Mouse (Mus musculus) cerebellum, adult 9-10 months (tissue): Measurements from ENCODE around the gene Csf2rb2.
"Not testable (repeated sequence)": the region's sequence is repeated elsewhere in the genome, so short reads cannot be mapped to it uniquely, and the experiment has no call there.

Experiments
- DNase-seq: peaks from one replicate; pipeline ENCODE4 v3.0.0; 2022

Csf2rb2 gene

DNA sequence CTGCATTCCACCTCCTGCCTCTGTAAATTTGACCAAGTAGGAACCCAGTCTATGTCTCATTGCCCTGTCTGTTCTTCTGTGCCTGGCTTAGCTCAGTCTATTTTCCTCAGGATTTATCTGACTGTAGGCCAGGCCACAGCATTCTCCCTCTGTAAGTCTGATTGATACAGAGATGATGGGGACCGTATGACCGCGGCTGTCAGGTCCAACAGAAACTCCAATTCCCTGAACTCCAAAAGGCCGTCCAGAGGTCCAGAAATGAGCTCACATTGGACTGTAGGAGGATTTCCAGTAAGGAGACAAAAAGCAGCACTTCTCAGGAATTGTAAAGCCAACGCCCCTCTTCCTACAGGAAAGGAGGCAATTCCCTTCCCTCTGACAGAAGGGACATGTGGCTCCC is 8.1 kb upstream of the Csf2rb2 start:
- DNase-seq: not testable (repeated sequence)

DNA sequence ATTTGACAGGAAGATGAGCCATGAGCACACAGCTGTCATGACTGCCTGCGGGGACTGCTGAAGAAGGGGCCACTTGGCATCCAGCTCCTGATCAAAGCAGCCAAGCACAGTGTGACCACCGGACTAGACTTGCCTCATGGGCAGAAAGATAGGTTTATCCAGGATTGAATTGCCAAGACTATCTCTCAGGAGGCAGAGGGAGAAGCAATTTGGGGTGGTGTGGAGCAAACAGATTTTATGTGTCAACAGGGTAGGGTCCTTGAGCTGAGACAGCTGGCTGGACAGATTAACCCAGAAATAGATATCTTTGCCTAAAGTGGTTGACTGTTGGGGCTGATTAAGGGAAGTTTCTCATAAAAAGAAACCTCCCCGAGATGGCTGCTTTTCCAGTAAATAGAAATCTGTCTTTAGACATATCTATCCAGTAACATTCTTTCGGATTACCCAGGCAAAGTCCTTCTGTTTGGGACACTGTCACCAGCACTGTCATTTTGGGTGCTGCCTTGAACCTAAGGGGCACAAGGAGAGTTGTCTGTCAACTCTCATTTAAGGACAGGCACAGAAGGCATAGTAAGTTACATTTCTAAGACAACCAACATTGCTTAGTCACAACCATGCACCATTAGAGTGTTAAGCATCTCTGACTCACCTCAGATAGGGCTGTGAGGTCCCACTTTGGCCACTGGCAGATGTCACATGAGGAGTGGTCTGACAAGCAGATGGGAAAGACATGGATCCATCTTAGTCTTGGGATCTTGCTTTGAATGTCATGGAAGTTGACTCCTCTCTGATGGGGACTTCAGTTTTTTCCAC is 7.1 kb upstream of the Csf2rb2 start:
- not testable (repeated sequence) for DNase-seq

DNA sequence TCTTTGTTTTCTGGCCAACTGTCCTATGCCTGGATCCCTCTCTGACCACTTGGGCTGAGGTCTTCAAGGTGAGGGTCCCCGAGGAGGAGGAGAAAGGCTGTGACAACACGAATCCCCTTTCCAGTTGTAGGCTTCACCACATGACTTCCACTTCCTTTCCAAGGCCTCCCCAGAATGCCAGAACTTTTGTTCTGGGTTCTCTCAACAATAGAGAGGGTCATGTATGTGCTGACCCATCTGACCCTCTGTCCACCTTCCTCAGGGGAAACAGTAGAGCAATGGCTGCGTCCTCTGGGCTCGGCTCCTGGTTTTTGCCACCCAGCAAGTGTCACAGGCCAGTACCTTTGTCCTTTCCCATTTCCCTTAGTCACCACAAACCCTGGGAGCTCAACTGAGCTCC is 5.5 kb upstream of the Csf2rb2 start:
- no peak for DNase-seq

DNA sequence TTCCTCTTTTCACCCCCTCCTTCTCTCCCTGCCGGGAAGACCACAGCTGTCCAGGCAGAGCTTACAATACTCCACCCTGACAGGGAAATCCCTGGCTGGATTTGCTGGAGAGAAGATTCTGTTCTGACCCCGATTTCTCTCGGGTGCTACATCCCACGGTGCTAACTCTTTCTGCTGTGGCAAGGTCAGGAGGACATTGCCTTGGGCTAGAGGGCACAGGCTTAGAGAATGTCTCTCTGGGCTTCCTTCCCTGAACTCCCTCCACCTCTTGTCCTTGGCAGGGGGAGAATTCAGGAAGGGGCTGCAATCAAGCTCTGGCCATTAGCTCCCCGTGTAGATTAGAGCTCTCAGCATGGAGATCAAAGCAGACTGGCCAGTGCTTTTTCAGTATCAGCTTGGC is 4.3 kb upstream of the Csf2rb2 start:
- no peak for DNase-seq

DNA sequence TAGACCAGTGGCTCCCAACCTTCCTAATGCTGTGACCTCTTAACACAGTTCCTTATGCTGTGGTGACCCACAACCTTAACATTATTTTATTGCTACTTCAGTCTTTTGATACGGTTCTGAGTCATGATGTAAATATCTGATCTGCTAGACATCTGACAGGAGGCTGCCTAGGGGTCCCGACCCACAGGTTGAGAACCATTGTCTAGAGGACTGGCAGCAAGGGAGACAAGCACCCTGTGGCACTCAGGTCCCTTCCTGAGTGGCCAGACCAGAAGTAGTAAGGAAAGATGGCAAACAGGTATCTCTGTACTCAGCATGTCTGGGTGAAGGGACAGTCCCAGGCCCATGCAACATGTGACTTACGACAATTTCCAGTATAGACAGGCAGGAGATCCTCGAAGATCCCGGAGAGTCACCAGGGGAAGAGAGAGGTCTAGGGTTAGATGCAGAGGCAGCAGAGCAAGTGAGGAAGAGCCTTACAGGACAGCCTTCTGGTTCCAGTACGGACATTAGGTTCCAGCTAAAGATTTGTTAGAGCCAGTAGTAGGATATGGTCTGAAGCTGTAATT is 1.8 kb downstream of the Csf2rb2 start:
- no peak for DNase-seq

DNA sequence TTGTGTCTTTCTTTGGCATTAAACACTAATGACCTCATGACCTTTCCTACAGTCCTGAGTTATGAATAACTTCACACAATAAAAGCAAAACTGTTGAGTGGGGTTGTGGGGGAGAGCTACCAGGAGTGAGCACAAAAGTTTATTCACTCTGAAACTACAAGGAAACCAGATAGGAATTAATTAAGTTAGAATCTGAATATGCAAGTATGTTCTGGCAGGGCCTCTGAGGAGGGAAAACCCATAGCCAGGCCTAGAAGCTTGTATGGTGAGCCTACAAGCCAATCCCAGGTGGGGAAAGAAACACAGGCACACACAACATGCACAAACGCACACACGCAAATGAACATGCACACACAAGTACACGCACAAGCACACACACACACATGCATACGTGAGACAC is 2.8 kb downstream of the Csf2rb2 start:
- no peak for DNase-seq

DNA sequence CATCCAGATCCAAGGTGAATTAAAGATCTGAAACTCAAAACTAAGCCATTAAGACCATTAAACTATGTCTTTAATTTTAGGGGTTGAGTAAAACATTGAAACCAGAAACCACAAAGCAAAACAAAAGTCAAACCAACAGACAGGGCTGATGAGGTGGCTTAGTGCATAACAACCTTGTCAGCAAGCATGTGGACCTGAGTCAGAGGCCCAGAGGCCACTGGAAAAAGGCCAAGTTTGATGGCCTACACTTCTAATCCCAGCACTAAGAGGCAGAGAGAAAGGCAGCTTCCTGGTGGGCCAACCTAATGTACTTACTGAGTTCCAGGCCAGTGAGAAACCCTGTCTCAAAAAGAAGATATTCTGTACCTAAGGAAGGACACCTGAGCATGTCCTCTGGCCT is 4.7 kb downstream of the Csf2rb2 start:
- no peak for DNase-seq

DNA sequence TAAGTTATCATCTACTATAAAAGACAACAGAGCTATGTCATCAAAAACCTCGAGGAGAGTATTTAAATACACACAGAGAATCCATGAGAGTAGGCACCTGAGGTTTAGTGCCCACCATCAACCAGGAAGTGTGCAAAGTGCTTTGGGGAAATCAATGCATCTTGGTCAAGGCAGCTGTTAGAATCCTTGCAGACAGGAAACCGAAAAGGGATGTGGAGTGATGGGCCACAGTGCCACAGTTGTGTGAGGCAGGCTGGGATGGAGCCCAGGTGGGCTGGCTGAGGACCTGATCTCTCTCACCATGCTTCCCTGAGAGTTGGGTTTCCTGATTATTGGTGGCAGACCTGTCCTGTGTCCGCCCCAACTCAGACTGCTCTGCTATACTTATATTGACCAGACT is 5.9 kb downstream of the Csf2rb2 start:
- no peak for DNase-seq

DNA sequence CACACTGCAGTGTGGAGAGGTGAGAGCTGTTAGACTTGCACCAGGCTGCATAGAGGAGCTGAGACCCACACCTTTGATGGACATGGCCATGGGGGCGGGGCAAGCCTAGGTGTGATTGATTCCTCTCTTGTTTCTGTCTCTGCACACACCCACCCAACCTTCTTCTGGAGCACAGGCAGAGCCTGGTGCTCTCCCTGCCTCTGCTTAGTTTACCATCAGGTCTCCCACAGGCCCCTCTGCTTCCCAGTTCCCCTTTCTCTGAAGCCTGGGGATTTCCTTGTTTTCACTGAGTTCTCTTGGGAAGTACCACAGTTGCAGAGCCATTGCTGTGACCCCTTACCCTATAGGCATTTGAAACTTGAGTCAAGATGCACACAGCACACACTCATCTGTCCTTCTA is 7.0 kb downstream of the Csf2rb2 start:
- no peak for DNase-seq

DNA sequence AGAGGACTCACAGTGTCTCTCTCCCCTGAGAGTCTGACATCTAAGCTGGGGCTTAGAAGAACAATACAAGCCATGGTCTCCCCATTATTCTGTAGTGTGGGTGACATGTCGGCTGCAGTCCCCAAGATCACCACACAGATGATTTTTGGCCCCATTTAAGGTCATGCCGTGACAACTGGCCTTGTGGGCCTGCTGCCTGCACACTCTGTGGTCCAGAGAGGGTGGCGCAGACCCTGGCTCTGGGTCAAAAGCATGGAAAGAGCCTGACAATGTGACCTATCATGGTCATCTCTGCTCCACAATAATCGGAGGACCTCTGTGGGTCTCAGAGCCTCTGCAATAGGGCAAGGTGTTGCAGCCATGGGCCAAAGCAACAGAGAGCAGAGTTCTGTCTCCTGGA is 11.8 kb downstream of the Csf2rb2 start:
- DNase-seq: no peak

DNA sequence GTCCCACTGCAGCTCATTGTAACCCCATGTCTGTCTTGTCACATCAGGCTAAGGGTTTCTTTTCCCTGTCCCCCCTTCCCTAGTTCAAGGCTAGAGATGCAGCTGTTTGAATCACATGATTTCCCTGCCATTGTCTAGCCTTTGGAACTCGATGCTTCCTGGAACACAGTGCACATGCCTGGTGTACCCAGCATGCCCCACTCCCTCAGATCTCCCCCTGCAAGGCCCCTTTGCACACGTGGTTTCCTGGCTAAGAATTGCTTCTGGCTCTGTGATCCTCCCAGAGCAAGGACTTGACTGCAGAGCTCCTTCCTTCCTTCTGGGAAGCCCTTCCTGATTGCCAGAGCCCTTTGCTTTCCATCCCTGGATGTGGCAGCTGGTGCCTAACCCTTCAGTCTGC is 12.3 kb downstream of the Csf2rb2 start:
- not testable (repeated sequence) for DNase-seq

DNA sequence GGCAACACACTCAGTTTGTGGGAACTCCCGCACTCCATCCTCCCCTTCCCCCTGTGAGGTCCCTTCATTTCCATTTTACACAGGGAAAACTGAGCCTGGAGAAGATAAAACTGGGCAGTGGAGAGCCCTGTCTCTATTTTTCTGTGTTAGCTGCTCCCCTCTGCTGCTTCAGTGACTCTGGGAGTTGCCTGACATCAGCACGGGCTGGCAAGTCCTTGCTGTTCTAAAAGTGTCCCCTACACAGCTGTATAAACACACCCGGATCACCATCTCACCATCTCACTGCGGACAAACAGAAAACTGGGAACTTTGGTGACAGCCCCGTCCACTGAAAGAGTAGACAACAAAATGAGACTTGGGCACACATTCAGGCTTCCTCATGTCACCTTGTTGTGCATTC is 15.7 kb downstream of the Csf2rb2 start:
- DNase-seq: not testable (repeated sequence)

DNA sequence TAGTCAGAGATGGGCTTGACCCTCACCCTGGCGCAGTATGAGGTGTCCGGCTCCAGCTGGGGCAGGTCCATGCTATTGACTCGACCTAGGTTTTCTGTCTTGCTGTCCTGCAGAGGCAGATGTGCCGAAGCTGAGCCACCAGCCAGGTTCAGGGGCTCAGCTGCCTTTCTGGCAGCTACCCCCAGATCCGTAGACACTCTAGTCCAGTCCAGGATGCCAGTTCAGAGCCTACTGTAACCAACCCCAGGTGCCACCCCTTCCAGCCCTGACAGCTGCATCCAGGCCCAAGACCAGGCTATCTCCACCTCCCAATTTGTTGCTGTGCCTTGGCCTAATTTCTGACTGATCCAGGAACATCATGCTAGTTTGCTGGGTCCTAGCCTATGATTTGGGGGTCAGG is 17.6 kb downstream of the Csf2rb2 start:
- no peak for DNase-seq

DNA sequence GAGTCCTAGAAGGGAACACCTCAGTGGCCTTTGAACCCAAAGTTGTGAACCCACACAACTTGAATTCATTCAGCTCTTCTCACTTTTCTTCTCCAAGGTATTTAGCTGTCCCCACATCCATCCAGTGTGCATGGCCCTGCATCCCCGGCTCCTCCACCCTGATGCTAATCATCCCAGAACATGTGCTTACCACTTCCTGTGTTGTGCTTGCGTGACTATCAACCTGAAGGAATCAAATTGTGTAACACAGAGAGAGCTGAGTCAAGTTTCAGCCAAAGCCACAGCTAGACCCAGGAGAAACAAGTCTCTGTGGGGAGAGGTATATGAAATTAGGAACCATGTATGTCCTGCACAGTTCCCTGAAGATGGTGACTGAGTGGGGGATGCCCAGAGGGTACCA is 27.2 kb downstream of the Csf2rb2 start:
- no peak for DNase-seq

DNA sequence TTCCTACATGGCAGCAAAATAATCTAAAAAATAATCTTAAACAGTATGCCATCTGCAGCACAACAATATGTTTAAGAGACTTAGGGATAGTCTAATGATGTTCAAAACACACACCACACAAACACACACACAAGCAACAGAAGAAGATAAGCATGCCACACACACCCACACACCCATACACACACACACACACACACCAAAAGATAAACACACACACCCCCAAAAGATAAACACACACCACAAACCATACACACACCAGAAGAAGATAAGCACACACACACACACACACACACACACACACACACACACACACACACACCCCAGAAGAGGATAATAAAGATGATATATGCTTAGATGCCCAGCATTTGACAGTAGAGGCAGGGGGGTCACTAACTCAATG is 34.3 kb downstream of the Csf2rb2 start:
- DNase-seq: no peak

DNA sequence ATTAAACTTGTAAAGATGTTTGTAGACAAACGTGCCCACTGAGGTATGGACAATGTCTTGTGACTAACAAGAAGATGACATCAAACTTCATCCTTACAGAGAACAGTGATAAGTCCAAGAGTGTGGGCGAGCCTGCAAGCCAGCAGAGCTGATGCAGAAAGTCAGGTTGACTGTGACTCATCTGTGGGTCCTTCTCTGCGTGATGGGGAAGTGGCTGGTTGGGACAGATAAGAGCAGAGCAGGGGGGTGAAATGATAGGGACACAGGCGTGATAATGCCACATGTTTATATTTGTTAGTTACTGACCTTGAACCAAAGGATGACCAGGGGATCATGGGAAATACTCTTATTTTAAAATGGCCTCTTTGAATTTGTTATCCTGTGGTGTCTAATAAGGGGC is 37.7 kb downstream of the Csf2rb2 start:
- DNase-seq: no peak

DNA sequence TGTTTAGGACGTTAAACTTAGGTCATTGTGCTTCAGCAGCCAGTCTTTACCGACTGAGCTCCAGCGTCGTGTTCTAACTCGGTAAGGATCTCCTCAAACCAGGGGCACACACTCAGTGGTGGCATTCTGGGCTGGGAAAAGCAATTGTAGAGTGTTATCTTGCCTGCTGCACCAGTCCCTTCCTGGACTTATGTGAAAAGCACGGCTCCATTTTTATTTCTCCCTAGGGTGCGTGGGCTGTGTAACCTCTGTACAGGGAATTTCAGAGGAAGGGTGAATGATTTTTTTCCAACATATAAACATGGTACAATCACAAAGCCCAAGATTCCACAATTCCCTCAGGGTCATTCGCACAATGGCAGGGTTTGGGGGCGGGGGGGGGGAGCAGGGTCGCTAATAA is 38.1 kb downstream of the Csf2rb2 start:
- no peak for DNase-seq

DNA sequence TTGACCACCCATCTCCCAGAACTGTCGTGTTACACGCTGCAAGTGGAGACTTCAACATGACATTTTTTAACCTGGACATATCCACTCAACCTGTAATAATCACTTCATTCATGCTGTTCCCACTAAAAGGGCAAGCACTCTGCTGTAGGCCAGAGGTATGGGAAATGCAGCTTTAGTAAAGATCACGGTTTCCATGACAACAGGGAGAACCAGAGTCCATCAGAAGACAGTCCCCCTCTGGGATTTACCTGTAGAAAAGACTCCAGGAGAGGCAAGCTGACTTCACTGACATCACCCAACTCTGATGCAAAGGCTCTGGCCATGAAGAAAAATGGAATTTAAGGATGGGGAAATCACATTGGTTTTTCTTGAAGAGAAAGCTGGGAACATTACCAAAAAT is 42.2 kb downstream of the Csf2rb2 start:
- no peak for DNase-seq

DNA sequence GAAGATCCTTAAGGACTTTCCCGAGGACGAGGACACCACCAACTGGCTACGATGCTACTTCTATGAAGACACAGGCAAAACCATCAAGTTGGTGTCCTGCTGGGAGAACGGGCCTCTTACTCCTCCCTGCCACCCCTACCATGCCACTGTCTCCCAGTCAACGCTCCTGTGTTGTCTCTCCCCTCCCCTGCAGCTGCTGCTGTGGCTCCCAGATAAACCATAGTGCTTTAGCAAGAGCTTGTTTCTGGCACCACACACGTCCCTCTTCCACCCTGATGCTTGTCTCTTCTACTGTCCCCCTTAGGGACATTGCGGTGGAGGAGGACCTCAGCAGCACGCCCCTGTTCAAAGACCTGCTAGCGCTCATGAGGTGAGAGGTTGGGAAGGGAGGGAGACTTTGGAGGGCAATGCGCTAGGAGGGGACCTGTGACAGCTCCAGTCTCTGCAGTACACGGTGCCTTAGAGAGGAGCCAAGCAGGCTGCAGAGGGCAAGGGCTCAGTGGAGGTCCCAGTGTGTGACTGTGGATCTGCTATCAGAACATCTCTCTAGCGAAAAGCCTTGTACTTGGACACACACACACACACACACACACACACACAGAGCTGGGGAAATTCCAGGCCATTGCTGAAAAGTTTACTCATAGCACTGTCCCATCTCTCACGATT is 44.7 kb downstream of the Csf2rb2 start:
- DNase-seq: no peak

DNA sequence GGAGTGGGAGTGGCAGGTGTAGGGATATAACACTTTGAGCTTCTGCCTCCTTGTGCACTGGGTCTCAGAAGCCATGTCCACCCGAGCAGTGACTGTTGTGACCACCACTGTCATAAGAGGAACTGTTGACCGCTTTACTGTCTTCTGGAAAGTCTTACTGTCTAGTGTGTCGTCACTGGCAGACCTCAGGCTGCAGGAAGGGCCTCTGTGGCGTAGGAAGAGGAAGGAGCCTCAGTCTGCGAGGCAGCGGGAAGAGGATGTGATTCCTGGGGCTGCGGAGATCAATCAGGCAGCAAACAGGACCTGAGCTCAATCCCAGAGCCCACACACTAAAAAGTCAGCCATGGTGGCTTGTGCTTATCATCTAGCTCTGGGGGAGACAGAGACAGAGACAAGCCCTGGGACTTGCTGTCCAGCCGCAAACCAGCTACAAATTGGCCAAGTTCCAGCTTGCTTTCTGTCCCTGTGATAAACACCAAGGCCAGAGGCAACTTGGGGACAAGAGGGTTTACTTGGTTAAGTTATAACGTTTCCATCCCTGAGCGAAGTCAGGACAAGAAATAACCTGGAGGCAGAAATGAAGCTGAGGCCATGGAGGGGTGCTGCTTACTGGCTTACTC is 47.2 kb downstream of the Csf2rb2 start:
- DNase-seq: no peak

DNA sequence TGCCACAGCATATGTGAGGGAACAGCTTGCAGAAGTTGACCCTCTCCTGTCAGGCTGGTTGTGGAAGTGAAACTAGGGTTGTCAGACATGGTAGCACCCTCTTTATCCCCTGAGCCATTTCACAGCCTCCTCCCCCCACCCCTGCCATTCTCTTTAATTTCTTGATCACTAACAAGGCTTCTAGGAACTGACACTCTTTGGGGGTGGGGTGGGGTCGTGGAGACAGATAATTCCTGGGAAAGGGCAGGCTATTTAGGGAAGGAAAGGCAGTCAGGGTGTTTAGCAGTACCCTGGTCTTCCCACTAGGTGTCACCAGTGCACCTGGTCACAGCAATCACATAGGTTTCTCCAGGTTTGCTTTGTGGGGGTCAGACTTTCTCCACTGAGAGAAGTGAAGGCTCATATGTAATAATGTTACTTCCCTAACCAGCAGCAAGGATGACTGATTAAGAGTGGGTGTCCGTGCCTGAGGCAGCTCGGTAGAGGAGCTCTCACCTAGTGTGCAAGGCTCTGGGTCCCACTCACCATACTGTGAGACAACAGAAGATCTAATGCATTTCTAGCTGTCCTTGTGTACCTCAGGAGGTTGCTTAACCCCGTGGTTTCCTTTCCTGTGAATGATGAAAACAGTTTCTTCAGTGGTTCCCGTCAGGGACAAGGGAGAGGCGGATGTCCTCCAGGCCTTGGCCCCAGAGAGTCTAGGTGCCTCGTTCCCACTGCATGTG is 48.0 kb downstream of the Csf2rb2 start:
- peak; percentile 57 for DNase-seq

DNA sequence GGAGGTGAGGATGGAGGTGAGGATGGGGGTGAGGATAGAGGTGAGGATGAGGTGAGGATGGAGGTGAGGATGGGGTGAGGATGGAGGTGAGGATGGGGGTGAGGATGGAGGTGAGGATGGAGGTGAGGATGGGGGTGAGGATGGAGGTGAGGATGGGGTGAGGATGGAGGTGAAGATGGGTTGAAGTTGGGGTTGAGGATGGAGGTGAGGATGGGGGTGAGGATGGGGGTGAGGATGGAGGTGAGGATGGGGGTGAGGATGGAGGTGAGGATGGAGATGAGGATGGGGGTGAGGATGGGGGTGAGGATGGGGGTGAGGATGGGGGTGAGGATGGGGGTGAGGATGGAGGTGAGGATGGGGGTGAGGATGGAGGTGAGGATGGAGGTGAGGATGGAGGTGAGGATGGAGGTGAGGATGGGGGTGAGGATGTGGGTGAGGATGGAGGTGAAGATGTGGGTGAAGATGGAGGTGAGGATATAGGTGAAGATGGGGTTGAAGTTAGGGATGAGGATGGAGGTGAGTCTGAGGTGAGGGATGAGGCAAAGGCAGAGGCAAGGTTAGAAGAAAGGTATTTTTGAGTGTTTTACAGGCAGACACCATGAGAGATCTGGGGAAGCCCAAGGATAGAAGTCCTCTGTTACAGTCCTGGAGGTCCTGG is 48.8 kb downstream of the Csf2rb2 start:
- not testable (repeated sequence) for DNase-seq

DNA sequence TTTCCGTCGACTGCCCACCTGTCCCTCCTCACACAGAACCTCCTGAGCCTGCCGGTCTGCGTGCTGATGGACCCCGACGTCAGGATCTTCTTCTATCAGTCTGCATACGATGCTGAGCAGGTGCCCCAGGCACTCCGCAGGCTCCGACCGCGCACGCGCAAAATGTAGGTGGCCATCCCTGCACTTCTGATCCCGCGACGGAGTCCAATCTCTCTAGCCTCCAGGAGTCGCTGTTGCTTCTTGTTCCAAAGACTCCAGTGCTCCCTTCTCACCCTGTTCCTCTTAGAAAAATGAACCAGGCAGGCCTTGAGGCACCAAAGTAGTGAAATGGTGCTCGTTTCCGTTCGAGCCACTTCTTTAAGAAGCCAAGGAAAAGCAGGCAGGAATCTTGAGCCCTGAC is 50.8 kb downstream of the Csf2rb2 start:
- DNase-seq: peak; percentile 42
